Mouse (Mus musculus) right cerebral cortex, postnatal 10 days (tissue): ENCODE data around the gene Irf3.
A peak's percentile ranks its signal among the peaks of the same experiment; 100 is the strongest.

Experiments
- DNase-seq, 2 experiments: peaks; one replicate each; pipeline ENCODE4 v3.0.0; 2021; ENCODE audit warnings: low spot score in 2 of 2

Gene Irf3

DNA sequence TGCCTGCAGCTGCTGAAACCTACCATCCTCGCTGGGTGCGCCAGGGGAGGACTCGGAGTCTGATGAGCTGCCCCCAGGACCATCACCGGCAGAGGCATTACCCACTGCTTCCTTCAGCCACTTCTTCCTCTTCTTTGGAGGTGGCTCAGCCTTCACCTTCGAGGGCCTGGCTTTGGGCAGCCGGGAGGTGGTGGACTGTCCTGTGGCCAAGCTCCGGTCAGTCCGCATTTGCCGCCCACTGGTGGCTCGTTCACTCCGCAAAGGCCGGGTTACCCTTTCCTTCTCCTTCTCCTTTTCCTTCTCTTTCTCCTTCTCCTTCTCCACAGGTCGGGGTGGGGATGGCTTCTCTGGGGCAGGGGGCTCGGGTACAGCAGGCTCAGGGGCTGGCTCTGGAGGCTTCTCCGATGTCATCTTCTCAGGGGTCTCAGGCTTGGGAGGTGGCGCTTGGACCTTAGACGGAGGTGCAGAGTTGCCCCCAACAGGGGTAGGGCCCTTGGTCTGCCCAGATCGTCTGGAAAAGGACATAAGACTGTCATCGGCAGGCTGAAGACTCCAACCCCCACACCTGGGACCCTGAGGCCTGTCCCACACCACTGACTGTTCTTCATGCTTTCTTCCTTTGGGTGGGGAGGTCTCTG, 36.4 kb downstream of the Irf3 start:
- no peak for DNase-seq

DNA sequence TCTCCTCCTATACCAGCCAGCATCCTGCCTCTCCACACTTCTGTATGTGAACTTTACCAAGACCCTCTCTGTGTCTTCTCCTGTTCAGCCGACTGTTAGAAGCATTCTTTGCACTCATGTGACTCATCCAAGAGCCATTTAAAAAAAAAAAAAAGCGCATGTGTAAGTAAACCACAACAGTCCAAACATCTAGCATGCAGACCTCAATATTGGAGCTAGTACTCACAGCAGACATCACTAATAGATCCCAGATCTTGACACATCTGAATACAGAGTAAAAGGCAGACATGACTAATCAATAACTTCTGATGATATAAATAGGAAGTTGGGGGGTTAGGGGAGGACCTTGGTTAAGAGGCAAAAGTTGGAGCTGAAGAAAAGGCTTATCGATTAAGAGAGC, 38.2 kb downstream of the Irf3 start:
- no peak for DNase-seq

- no peak for DNase-seq
These were observed 39.3 kb downstream of the Irf3 start for GRCm38 (mm10) chr7:45036702-45037101.

DNA sequence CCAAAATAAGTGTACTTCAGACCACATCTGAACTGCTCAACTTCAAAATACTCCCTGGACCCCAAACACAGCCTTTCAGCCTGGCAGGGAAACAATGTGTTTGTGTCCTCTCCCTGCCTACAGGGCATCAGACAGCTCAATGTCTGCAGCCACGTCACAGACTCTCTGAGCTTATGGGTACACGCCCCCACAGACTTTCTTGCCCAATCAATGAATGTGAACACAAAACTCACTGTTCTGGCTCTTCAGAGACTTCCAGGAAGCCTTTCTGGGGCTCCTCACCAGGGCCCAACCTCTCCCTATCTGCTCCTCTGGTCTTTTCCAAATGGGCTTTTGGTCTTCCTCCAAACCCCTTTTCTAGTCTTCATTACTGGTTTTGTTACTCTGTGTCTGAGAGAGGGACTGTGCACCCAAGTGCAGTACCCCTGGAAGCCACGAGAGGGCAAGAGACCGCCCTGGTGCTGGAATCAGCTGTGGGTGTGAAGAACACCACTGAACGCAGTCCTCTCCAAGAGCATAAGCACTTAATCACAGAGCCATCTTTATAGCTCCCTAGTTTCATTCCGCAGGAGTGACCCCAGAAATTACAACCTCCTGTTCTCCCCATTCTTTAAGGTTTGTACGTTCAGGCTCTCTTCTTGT, 40.4 kb downstream of the Irf3 start:
- no peak for DNase-seq

- DNase-seq, result no peak
These were observed 41.0 kb downstream of the Irf3 start for GRCm38 (mm10) chr7:45038411-45038810.

GRCm38 (mm10) chr7:45040851-45041250, 43.4 kb downstream of the Irf3 start:
- DNase-seq, result no peak

- no peak for DNase-seq
These were observed 45.9 kb downstream of the Irf3 start for GRCm38 (mm10) chr7:45043307-45043706.

GRCm38 (mm10) chr7:45045741-45046140, 48.3 kb downstream of the Irf3 start:
- no peak for DNase-seq

DNA sequence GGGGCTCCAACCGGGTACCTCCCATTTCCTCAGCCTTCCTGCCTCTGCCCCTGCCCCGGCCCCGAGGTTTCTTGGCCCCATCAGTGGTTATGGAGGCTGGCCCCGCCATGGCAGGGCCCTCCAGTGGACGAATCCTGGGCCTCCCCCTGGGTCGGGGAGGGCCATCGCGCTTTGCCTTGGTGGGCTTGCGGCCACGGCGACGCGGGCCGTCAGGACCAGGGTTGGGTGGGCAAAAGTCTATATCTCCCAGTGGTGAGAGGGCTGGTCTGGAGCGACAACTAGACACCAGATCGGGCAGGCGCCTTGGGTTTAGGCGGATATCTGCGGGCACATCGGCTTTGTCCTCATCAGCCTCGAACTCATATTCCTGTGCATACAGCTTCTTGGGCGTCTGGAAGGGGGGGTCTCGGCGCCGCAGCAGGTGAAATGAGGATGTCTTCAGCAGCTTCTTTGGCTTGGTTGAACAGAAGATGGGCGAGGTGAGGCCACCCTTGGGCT, 49.5 kb downstream of the Irf3 start:
- no peak for DNase-seq

GRCm38 (mm10) chr7:45047491-45047890, 50.0 kb downstream of the Irf3 start:
- DNase-seq, result no peak

DNA sequence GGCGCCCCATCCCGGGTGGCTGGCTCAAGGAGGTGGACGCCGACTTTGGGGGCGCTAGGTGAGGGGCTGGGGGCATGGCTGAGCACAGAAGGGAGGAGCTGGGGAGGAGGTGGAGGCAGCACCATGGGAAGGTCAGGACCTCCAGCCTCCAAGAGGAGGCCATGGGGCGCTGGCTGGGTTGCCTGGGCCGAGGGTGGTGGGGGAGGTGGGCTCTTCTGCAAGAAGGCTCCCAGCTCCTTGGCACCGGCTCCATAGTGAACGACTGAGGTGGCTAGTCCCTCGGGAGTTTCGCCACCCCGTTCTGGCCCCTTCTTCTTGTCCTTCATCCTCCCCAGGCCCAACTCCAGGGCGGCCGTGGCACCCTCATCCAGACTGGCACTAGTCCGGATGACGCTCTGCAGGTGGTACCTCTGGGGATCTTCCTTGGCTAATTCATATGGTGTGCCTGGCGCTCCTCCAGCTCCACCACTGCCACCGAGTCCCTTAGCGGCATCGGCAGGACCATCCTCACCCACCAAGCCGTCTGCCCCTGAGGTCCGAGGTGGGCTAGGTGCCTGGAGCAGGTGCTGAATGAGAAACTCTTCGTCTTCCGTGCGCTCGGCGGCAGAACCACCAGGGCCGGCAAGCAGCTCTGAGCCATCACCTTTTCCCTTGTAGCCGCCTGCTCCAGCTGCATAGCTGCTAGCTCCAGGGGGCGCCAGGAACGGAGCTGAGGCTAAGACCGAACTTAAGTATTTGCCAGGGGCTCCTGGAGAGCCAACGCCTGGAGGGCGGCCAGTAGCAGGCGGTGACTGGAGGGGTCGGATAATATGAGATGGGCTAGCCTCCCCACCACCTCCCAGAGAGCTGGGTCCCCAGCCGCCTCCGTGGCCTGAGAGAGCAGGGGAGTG, 50.8 kb downstream of the Irf3 start:
- no peak for DNase-seq

GRCm38 (mm10) chr7:45048923-45049657, 51.6 kb downstream of the Irf3 start:
- no peak for DNase-seq

DNA sequence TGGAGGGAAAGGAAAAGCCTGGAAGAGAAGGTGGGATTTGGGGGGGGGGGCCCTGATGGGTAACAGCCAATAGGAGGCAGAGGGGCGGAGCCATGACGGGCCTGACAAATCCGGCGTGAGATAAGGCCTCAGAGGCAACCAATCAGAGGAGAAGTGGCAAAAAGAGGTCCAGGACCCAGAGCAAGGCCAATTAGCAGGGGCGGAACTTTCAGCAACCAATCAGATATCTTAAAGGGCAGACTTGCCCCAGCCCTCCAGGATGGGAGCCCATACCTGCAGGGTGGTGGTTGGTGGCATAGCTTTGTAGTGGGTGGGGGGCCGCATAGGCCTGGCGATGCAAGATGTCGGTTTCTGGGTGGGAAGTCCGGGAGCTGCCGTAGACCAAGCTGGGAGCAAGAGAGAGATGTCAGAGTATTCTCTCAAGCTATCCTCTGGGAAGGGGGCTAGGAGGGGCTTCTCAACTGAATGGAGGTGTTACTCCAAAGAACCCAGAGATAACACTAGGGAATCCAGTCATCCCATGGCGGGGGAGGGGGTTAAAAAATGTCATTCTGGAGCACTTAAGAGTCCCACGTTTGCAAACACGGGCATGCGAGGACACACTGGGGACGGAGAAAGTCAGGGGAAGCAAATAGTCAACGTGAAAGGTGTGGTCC, 53.6 kb downstream of the Irf3 start:
- DNase-seq, result peak; percentile 87 to 93

DNA sequence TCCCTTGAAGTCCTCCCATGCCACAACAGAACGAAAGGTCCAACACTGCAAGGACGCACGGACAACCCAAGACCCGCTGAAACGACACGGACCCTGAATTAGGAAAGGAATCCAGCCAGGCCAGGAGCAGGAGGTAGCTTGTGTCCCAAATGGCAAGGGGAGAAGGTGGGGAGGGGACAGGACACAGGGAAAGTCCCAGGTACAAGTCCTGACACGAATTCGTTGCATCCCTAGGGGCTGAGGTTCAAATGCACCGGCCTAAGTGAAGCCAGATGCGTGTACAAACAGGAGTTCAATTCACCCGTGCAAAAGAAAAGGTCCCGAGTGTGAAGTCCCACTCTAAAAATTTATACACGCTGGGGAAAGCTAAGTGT, 54.1 kb downstream of the Irf3 start:
- no peak for DNase-seq
